22 mouse cellular contexts compared by ENCODE assay signal in genomic region chr5:138274186-138274585, GRCm38 (mm10). TPM values are rescaled to one million over a fixed set of nuclear protein-coding genes. Genes with fewer than 3 reads are reported as not detected.
DNase-seq lines count a peak whose midpoint lies in the region; ATAC-seq and TF ChIP-seq lines count a peak whose summit lies in the region.
"Had no signal": no experiment of that assay in that cellular context is flagged by ENCODE, and none has a peak within 500 bp of the region (broad histone marks: within the 10 kb centered on the region; RNA-seq: fewer than 3 reads in every experiment).

No protein-coding gene starts in this region.

- no peak for TF ChIP-seq CTCF in midbrain, postnatal 0 days (IDR thresholded peaks at IDR 0.05)

- peaks cover 37% of the 10 kb centered on the region for H3K36me3 ChIP-seq in embryonic facial prominence, embryonic 13.5 days
- H3K36me3 ChIP-seq in embryonic facial prominence, embryonic 10.5 days (replicated peaks), result peaks cover 50% of the 10 kb centered on the region
- no peaks in the 10 kb centered on the region for H3K36me3 ChIP-seq in hindbrain, embryonic 11.5 days (ENCODE audit: control insufficient read depth, insufficient read depth, low read length)
- H3K36me3 ChIP-seq in hindbrain, embryonic 14.5 days (replicated peaks; ENCODE audit: control insufficient read depth, insufficient read depth), result peaks cover 38% of the 10 kb centered on the region
- peaks cover 38% of the 10 kb centered on the region for H3K36me3 ChIP-seq in midbrain, embryonic 13.5 days
- peaks cover 4% of the 10 kb centered on the region for H3K36me3 ChIP-seq in midbrain, postnatal 0 days (ENCODE audit: insufficient read depth, low read length)
- peaks cover 41% of the 10 kb centered on the region for H3K36me3 ChIP-seq in hindbrain, embryonic 13.5 days
- H3K36me3 ChIP-seq: G1E had no signal

- H3K4me1 ChIP-seq in embryonic facial prominence, embryonic 13.5 days, result peaks cover 67% of the 10 kb centered on the region
- H3K4me1 ChIP-seq in embryonic facial prominence, embryonic 10.5 days, result peaks cover 82% of the 10 kb centered on the region
- peaks cover 37% of the 10 kb centered on the region for H3K4me1 ChIP-seq in hindbrain, embryonic 11.5 days (replicated peaks; ENCODE audit: control insufficient read depth, insufficient read depth, low read length)
- H3K4me1 ChIP-seq in hindbrain, embryonic 14.5 days (replicated peaks; ENCODE audit: control insufficient read depth, insufficient read depth, low read length), result peaks cover 52% of the 10 kb centered on the region
- H3K4me1 ChIP-seq in midbrain, embryonic 13.5 days (replicated peaks), result peaks cover 70% of the 10 kb centered on the region
- no peaks in the 10 kb centered on the region; the same call in 1 of the 2 replicates for H3K4me1 ChIP-seq in midbrain, postnatal 0 days (ENCODE audit: insufficient read depth, low read length)
- peaks cover 81% of the 10 kb centered on the region for H3K4me1 ChIP-seq in hindbrain, embryonic 13.5 days (replicated peaks)

- 51% methylated on average over 7 of the region's 8 CpGs for WGBS in embryonic facial prominence, embryonic 13.5 days
- 66% methylated on average over 8 of the region's 8 CpGs for WGBS in embryonic facial prominence, embryonic 10.5 days
- WGBS in hindbrain, embryonic 11.5 days, result 66% methylated on average over 8 of the region's 8 CpGs
- 42% methylated on average over 8 of the region's 8 CpGs for WGBS in hindbrain, embryonic 14.5 days
- WGBS in midbrain, embryonic 13.5 days, result 53% methylated on average over 8 of the region's 8 CpGs
- 52% methylated on average over 8 of the region's 8 CpGs for WGBS in midbrain, postnatal 0 days
- WGBS in hindbrain, embryonic 13.5 days, result 43% methylated on average over 8 of the region's 8 CpGs

- no peak for ATAC-seq in embryonic facial prominence, embryonic 13.5 days (ENCODE audit: insufficient number of reproducible peaks, insufficient read depth, low FRiP score, low TSS enrichment, low read depth)
- no peak for ATAC-seq in hindbrain, embryonic 11.5 days (ENCODE audit: low FRiP score)
- ATAC-seq in hindbrain, embryonic 14.5 days (ENCODE audit: low FRiP score), result no peak
- no peak for ATAC-seq in midbrain, embryonic 13.5 days
- no peak for ATAC-seq in midbrain, postnatal 0 days (ENCODE audit: low FRiP score)
- no peak for ATAC-seq in hindbrain, embryonic 13.5 days (ENCODE audit: low FRiP score)
- ATAC-seq: CD4-positive, CD25-positive, alpha-beta regulatory T cell, adult 4 months; forebrain, embryonic 15.5 days; intestine, embryonic 16.5 days had no signal

- no peak overlapping the region for H3K4me3 ChIP-seq in embryonic facial prominence, embryonic 13.5 days
- H3K4me3 ChIP-seq in embryonic facial prominence, embryonic 10.5 days, result no peak overlapping the region
- no peak overlapping the region for H3K4me3 ChIP-seq in hindbrain, embryonic 11.5 days (ENCODE audit: low read depth, low read length)
- no peak overlapping the region for H3K4me3 ChIP-seq in hindbrain, embryonic 14.5 days (replicated peaks; ENCODE audit: low read length)
- H3K4me3 ChIP-seq in midbrain, embryonic 13.5 days (replicated peaks), result no peak overlapping the region
- no peak overlapping the region for H3K4me3 ChIP-seq in midbrain, postnatal 0 days (ENCODE audit: low read depth, low read length)
- no peak overlapping the region for H3K4me3 ChIP-seq in hindbrain, embryonic 13.5 days
- H3K4me3 ChIP-seq: heart, embryonic 13.5 days had no signal

- no peaks in the 10 kb centered on the region for H3K9me3 ChIP-seq in embryonic facial prominence, embryonic 13.5 days
- no peaks in the 10 kb centered on the region for H3K9me3 ChIP-seq in embryonic facial prominence, embryonic 10.5 days
- no peaks in the 10 kb centered on the region for H3K9me3 ChIP-seq in hindbrain, embryonic 11.5 days (ENCODE audit: control insufficient read depth, low read length)
- no peaks in the 10 kb centered on the region for H3K9me3 ChIP-seq in hindbrain, embryonic 14.5 days (ENCODE audit: control insufficient read depth, low read length)
- H3K9me3 ChIP-seq in midbrain, embryonic 13.5 days, result no peaks in the 10 kb centered on the region
- H3K9me3 ChIP-seq in midbrain, postnatal 0 days (ENCODE audit: low read length), result no peaks in the 10 kb centered on the region
- H3K9me3 ChIP-seq in hindbrain, embryonic 13.5 days, result no peaks in the 10 kb centered on the region
- H3K9me3 ChIP-seq: forebrain, embryonic 15.5 days; G1E; heart, embryonic 13.5 days had no signal

- H3K4me2 ChIP-seq in embryonic facial prominence, embryonic 13.5 days, result 0 out of 2 replicates have a peak overlapping the region, but pooled peaks have one; percentile 12
- H3K4me2 ChIP-seq in hindbrain, embryonic 11.5 days (replicated peaks; ENCODE audit: low read depth, low read length), result no peak overlapping the region
- H3K4me2 ChIP-seq in hindbrain, embryonic 14.5 days (replicated peaks), result no peak overlapping the region
- H3K4me2 ChIP-seq in midbrain, embryonic 13.5 days (replicated peaks), result peak overlapping the region; percentile 19
- H3K4me2 ChIP-seq in midbrain, postnatal 0 days (ENCODE audit: low read depth, low read length, poor library complexity, severe bottlenecking), result no peak overlapping the region
- 0 out of 2 replicates have a peak overlapping the region, but pooled peaks have one; percentile 6 for H3K4me2 ChIP-seq in hindbrain, embryonic 13.5 days
- H3K4me2 ChIP-seq: heart, embryonic 13.5 days had no signal

- peaks cover 5% of the 10 kb centered on the region for H3K27me3 ChIP-seq in embryonic facial prominence, embryonic 13.5 days
- peaks cover 25% of the 10 kb centered on the region for H3K27me3 ChIP-seq in embryonic facial prominence, embryonic 10.5 days (replicated peaks; ENCODE audit: low read depth, poor library complexity, severe bottlenecking)
- no peaks in the 10 kb centered on the region for H3K27me3 ChIP-seq in hindbrain, embryonic 11.5 days (ENCODE audit: control insufficient read depth, insufficient read depth, low read length)
- no peaks in the 10 kb centered on the region for H3K27me3 ChIP-seq in hindbrain, embryonic 14.5 days (ENCODE audit: control insufficient read depth, insufficient read depth, low read length)
- peaks cover 3% of the 10 kb centered on the region; the same call in 1 of the 2 replicates for H3K27me3 ChIP-seq in midbrain, embryonic 13.5 days
- no peaks in the 10 kb centered on the region for H3K27me3 ChIP-seq in midbrain, postnatal 0 days (ENCODE audit: insufficient read depth, low read length)
- no peaks in the 10 kb centered on the region for H3K27me3 ChIP-seq in hindbrain, embryonic 13.5 days
- H3K27me3 ChIP-seq: forebrain, embryonic 15.5 days had no signal

- no peak overlapping the region for H3K27ac ChIP-seq in embryonic facial prominence, embryonic 13.5 days
- H3K27ac ChIP-seq in embryonic facial prominence, embryonic 10.5 days (replicated peaks), result no peak overlapping the region
- H3K27ac ChIP-seq in hindbrain, embryonic 11.5 days (ENCODE audit: low read depth, low read length), result 0 out of 2 replicates have a peak overlapping the region, but pooled peaks have one; percentile 30
- no peak overlapping the region for H3K27ac ChIP-seq in hindbrain, embryonic 14.5 days
- H3K27ac ChIP-seq in midbrain, embryonic 13.5 days, result no peak overlapping the region
- H3K27ac ChIP-seq in midbrain, postnatal 0 days (ENCODE audit: low read depth, low read length), result no peak overlapping the region
- no peak overlapping the region; the same call in 1 of the 2 replicates for H3K27ac ChIP-seq in hindbrain, embryonic 13.5 days
- H3K27ac ChIP-seq: forebrain, embryonic 15.5 days; heart, embryonic 13.5 days had no signal

- H3K9ac ChIP-seq in embryonic facial prominence, embryonic 13.5 days, result no peak overlapping the region
- no peak overlapping the region for H3K9ac ChIP-seq in hindbrain, embryonic 11.5 days (ENCODE audit: low read depth, low read length)
- no peak overlapping the region for H3K9ac ChIP-seq in hindbrain, embryonic 14.5 days
- H3K9ac ChIP-seq in midbrain, embryonic 13.5 days (replicated peaks), result no peak overlapping the region; the same call in 1 of the 2 replicates
- no peak overlapping the region for H3K9ac ChIP-seq in midbrain, postnatal 0 days (replicated peaks; ENCODE audit: low read length, poor library complexity, severe bottlenecking)
- H3K9ac ChIP-seq in hindbrain, embryonic 13.5 days, result peak overlapping the region; percentile 46; the same call in 1 of the 2 replicates
- H3K9ac ChIP-seq: forebrain, embryonic 15.5 days; heart, embryonic 13.5 days had no signal

- DNase-seq in embryonic facial prominence, embryonic 10.5 days (ENCODE audit: low spot score), result no peak
- DNase-seq in hindbrain, embryonic 11.5 days (ENCODE audit: low spot score), result no peak
- DNase-seq in hindbrain, embryonic 14.5 days (ENCODE audit: low spot score), result no peak
- DNase-seq in midbrain, postnatal 0 days (ENCODE audit: low spot score), result no peak
- DNase-seq: adrenal gland, adult 8-10 months; adrenal gland, postnatal 36 days; B cell, adult 2 months; cerebellum, adult 2 months; cerebellum, postnatal 10 days; gastrocnemius, postnatal 36 days; heart, adult 18-20 months; heart, postnatal 36 days had no signal

RNA-seq across cellular contexts. Expression of gene Gal3st4, which starts 1.5 kb away (rescaled TPM):
- 3.7 and 4.2 TPM in 2 replicates for polyA plus RNA-seq in embryonic facial prominence, embryonic 13.5 days (2015; fragmentation: Nextera tagmentation; extraction: Ambion mirVana)
- polyA plus RNA-seq in embryonic facial prominence, embryonic 10.5 days (2016; fragmentation: Nextera tagmentation; extraction: Ambion mirVana), result 3.6 and 4.5 TPM in 2 replicates
- 4.6 and 6.1 TPM in 2 replicates for polyA plus RNA-seq in hindbrain, embryonic 11.5 days (2014; fragmentation: Nextera tagmentation; extraction: Ambion mirVana)
- 2.6 and 2.9 TPM in 2 replicates for polyA plus RNA-seq in hindbrain, embryonic 14.5 days (2014; fragmentation: Nextera tagmentation; extraction: Ambion mirVana)
- 2.5 and 3.0 TPM in 2 replicates for polyA plus RNA-seq in midbrain, embryonic 13.5 days (2015; fragmentation: Nextera tagmentation; extraction: Ambion mirVana)
- 0.71 and 1.4 TPM in 2 replicates for total RNA-seq in midbrain, postnatal 0 days (2014; rRNA removed)
- 1.7 TPM in 2 replicates for polyA plus RNA-seq in midbrain, postnatal 0 days (2015; fragmentation: Nextera tagmentation; extraction: Ambion mirVana)
- 3.3 and 4.2 TPM in 2 replicates for polyA plus RNA-seq in hindbrain, embryonic 13.5 days (2015; fragmentation: Nextera tagmentation; extraction: Ambion mirVana)
- polyA plus RNA-seq: G1E had no signal

RNA-seq across cellular contexts. Expression of gene Gm43720, which starts 5.6 kb away (rescaled TPM):
- polyA plus RNA-seq in embryonic facial prominence, embryonic 13.5 days (2015; fragmentation: Nextera tagmentation; extraction: Ambion mirVana), result 0.23 and 0.24 TPM in 2 replicates
- polyA plus RNA-seq in embryonic facial prominence, embryonic 10.5 days (2016; fragmentation: Nextera tagmentation; extraction: Ambion mirVana), result 0.11 TPM in 1 of 2 replicates, not detected in the other
- 0.06 TPM in 2 replicates for polyA plus RNA-seq in hindbrain, embryonic 11.5 days (2014; fragmentation: Nextera tagmentation; extraction: Ambion mirVana)
- polyA plus RNA-seq in hindbrain, embryonic 14.5 days (2014; fragmentation: Nextera tagmentation; extraction: Ambion mirVana), result 0.15 TPM in 1 of 2 replicates, not detected in the other
- 0.10 and 0.19 TPM in 2 replicates for polyA plus RNA-seq in midbrain, embryonic 13.5 days (2015; fragmentation: Nextera tagmentation; extraction: Ambion mirVana)
- total RNA-seq in midbrain, postnatal 0 days (2014; rRNA removed), result 0.11 TPM in 1 of 2 replicates, not detected in the other
- polyA plus RNA-seq in midbrain, postnatal 0 days (2015; fragmentation: Nextera tagmentation; extraction: Ambion mirVana), result 0.05 TPM in 1 of 2 replicates, not detected in the other
- polyA plus RNA-seq in hindbrain, embryonic 13.5 days (2015; fragmentation: Nextera tagmentation; extraction: Ambion mirVana), result 0.09 and 0.10 TPM in 2 replicates
- total RNA-seq: adrenal gland, adult 8-10 months; adrenal gland, postnatal 36 days; gastrocnemius, adult 8-10 months; gastrocnemius, postnatal 36 days; heart, adult 18-20 months; heart, postnatal 36 days had no signal
- polyA plus RNA-seq: CD4-positive, CD25-positive, alpha-beta regulatory T cell, adult 4 months; embryonic facial prominence, embryonic 11.5 days; G1E had no signal

RNA-seq across cellular contexts. Expression of gene Gpc2, which starts 5.6 kb away (rescaled TPM):
- polyA plus RNA-seq in embryonic facial prominence, embryonic 13.5 days (2015; fragmentation: Nextera tagmentation; extraction: Ambion mirVana), result 47.6 and 49.1 TPM in 2 replicates
- 48.1 TPM in 2 replicates for polyA plus RNA-seq in embryonic facial prominence, embryonic 10.5 days (2016; fragmentation: Nextera tagmentation; extraction: Ambion mirVana)
- 20.8 and 23.9 TPM in 2 replicates for polyA plus RNA-seq in hindbrain, embryonic 11.5 days (2014; fragmentation: Nextera tagmentation; extraction: Ambion mirVana)
- polyA plus RNA-seq in hindbrain, embryonic 14.5 days (2014; fragmentation: Nextera tagmentation; extraction: Ambion mirVana), result 23.9 and 24.2 TPM in 2 replicates
- polyA plus RNA-seq in midbrain, embryonic 13.5 days (2015; fragmentation: Nextera tagmentation; extraction: Ambion mirVana), result 236 and 248 TPM in 2 replicates
- 134 and 154 TPM in 2 replicates for total RNA-seq in midbrain, postnatal 0 days (2014; rRNA removed)
- polyA plus RNA-seq in midbrain, postnatal 0 days (2015; fragmentation: Nextera tagmentation; extraction: Ambion mirVana), result 50.5 and 50.7 TPM in 2 replicates
- polyA plus RNA-seq in hindbrain, embryonic 13.5 days (2015; fragmentation: Nextera tagmentation; extraction: Ambion mirVana), result 212 and 224 TPM in 2 replicates
- total RNA-seq: G1E; gastrocnemius, postnatal 36 days had no signal
- polyA plus RNA-seq: G1E had no signal

RNA-seq across cellular contexts. Expression of gene Stag3, which starts 5.9 kb away (rescaled TPM):
- polyA plus RNA-seq in embryonic facial prominence, embryonic 13.5 days (2015; fragmentation: Nextera tagmentation; extraction: Ambion mirVana), result 6.2 and 6.9 TPM in 2 replicates
- polyA plus RNA-seq in embryonic facial prominence, embryonic 10.5 days (2016; fragmentation: Nextera tagmentation; extraction: Ambion mirVana), result 5.5 and 6.2 TPM in 2 replicates
- 3.0 and 3.5 TPM in 2 replicates for polyA plus RNA-seq in hindbrain, embryonic 11.5 days (2014; fragmentation: Nextera tagmentation; extraction: Ambion mirVana)
- polyA plus RNA-seq in hindbrain, embryonic 14.5 days (2014; fragmentation: Nextera tagmentation; extraction: Ambion mirVana), result 9.0 and 9.5 TPM in 2 replicates
- 4.8 and 5.4 TPM in 2 replicates for polyA plus RNA-seq in midbrain, embryonic 13.5 days (2015; fragmentation: Nextera tagmentation; extraction: Ambion mirVana)
- total RNA-seq in midbrain, postnatal 0 days (2014; rRNA removed), result 22.5 and 33.2 TPM in 2 replicates
- polyA plus RNA-seq in midbrain, postnatal 0 days (2015; fragmentation: Nextera tagmentation; extraction: Ambion mirVana), result 8.8 and 9.6 TPM in 2 replicates
- 5.8 and 6.0 TPM in 2 replicates for polyA plus RNA-seq in hindbrain, embryonic 13.5 days (2015; fragmentation: Nextera tagmentation; extraction: Ambion mirVana)
- total RNA-seq: adrenal gland, postnatal 36 days; gastrocnemius, adult 8-10 months; gastrocnemius, postnatal 36 days; heart, adult 18-20 months; heart, postnatal 36 days had no signal
- polyA plus RNA-seq: G1E had no signal

RNA-seq across cellular contexts. Expression of gene BC037034, which starts 10.4 kb away (rescaled TPM):
- 5.8 and 9.0 TPM in 2 replicates for polyA plus RNA-seq in embryonic facial prominence, embryonic 13.5 days (2015; fragmentation: Nextera tagmentation; extraction: Ambion mirVana)
- 5.7 and 6.1 TPM in 2 replicates for polyA plus RNA-seq in embryonic facial prominence, embryonic 10.5 days (2016; fragmentation: Nextera tagmentation; extraction: Ambion mirVana)
- polyA plus RNA-seq in hindbrain, embryonic 11.5 days (2014; fragmentation: Nextera tagmentation; extraction: Ambion mirVana), result 7.0 and 7.1 TPM in 2 replicates
- 19.5 and 19.7 TPM in 2 replicates for polyA plus RNA-seq in hindbrain, embryonic 14.5 days (2014; fragmentation: Nextera tagmentation; extraction: Ambion mirVana)
- 12.2 and 15.8 TPM in 2 replicates for polyA plus RNA-seq in midbrain, embryonic 13.5 days (2015; fragmentation: Nextera tagmentation; extraction: Ambion mirVana)
- 73.1 and 79.2 TPM in 2 replicates for total RNA-seq in midbrain, postnatal 0 days (2014; rRNA removed)
- polyA plus RNA-seq in midbrain, postnatal 0 days (2015; fragmentation: Nextera tagmentation; extraction: Ambion mirVana), result 15.4 and 17.3 TPM in 2 replicates
- 14.2 and 15.5 TPM in 2 replicates for polyA plus RNA-seq in hindbrain, embryonic 13.5 days (2015; fragmentation: Nextera tagmentation; extraction: Ambion mirVana)

Comparison
In these comparisons a context has a peak if more than half of its experiments do, and no peak if none do; other contexts are left out.
1. H3K4me2 ChIP-seq: peak in embryonic facial prominence, embryonic 13.5 days (single experiment), midbrain, embryonic 13.5 days (single experiment) and hindbrain, embryonic 13.5 days (single experiment); none in hindbrain, embryonic 11.5 days (single experiment), hindbrain, embryonic 14.5 days (single experiment) and midbrain, postnatal 0 days (single experiment).